Mouse (Mus musculus) thymus, postnatal 10 days (tissue): ENCODE measurements at regions not wholly inside any gene's neighbourhood (a gene's known extent, or its start where the extent isn't known, plus 50 kb on each side); places are given as distances from the start of the nearest gene placed in this dataset.

Experiments
- DNase-seq, 2 experiments: peaks; one replicate each; pipeline ENCODE4 v3.0.0; 2021; ENCODE audit warnings: low spot score in 2 of 2

DNA sequence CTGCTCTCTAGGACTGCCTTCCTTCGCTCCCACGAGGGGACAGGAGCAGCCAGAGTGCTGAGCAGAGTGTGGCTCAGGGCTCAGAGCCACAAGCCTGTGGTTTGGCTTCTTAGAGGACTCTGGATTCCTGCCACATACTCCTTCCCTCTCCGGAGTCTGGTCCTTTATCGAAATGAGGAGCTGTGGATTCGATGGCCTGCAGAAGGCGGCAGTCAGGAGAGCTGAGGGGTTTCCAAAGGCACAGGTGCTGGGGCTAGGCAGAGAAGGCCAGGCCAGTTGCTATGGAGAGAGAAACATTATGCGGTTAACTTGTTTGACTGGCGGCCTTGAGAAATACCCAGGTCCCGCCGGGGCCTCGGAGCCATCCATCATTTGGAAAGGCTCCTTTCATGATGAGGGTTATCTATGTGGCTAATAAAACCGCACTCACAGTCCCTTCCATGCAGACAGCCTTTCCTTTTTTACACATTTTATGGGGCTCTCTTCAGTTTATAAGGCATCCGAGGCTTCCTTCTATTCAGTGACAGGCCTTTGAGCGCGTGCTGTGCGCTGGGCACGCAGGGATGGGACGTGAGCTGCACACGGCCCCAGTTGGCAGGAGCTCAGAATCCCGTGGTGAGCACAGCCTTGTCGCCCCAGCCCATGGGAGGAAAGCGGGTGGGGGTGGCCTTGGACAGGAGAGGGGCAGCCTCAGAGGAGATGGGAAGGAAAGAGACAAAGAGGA is 61.2 kb upstream of the Gjb5 start:
- no peak for DNase-seq

GRCm38 (mm10) chr4:127416906-127417305 is 58.9 kb upstream of the Gjb5 start:
- no peak for DNase-seq

DNA sequence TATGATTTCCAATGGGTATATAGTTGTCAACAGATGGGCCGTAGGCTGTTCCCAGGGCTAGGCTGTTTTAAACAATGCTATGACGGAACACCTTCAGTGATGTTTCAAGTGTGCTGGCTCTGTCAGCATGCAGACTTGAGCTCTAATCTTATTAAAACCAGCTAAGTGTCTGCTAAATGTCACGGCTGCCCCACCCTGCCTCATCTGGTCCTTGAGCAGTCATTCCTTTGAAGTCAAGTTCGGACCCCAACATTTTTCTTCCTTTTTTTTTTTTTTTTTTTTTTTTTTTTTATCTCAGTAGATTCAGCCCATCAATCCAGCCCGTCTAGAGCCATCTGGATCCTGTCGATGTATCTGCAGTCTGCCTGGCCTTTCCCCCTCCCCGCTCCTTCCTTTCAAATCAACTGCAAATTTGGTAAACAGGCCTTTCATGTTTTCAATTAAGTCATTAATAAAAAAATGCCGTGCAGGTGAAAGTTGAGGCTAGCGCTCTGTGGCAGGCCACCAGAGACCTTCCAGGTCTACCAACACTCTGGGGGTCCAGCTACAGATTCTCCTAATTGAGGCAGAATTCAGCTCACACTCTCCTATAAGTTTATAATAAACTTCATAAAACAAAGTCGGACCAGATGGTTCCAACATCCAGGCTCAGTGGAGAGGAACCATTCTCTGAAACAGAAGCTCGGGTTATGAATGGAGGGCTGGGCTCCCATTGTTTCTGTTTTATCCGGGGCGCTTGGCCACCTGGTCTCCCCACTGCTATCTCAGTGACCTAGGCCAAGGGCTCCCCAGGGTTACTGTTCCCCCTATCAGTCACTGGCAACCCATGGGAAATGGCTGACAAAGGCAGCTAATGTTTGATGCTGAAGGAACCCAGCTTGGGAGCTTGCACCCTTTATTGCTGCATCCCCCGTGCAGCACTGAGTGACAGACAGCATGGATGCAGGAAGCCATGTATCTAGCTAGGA is 56.3 kb upstream of the Gjb5 start:
- DNase-seq: no peak
